Mouse (Mus musculus): Measurements from ENCODE around the gene Dgkq. TPM values are rescaled to one million over a fixed set of nuclear protein-coding genes. Genes with fewer than 3 reads are reported as not detected.
A peak's percentile ranks its signal among the peaks of the same experiment; 100 is the strongest.

Dgkq gene
- polyA plus RNA-seq, 1 experiment from 2014 or later, result 9.6 TPM

DNA sequence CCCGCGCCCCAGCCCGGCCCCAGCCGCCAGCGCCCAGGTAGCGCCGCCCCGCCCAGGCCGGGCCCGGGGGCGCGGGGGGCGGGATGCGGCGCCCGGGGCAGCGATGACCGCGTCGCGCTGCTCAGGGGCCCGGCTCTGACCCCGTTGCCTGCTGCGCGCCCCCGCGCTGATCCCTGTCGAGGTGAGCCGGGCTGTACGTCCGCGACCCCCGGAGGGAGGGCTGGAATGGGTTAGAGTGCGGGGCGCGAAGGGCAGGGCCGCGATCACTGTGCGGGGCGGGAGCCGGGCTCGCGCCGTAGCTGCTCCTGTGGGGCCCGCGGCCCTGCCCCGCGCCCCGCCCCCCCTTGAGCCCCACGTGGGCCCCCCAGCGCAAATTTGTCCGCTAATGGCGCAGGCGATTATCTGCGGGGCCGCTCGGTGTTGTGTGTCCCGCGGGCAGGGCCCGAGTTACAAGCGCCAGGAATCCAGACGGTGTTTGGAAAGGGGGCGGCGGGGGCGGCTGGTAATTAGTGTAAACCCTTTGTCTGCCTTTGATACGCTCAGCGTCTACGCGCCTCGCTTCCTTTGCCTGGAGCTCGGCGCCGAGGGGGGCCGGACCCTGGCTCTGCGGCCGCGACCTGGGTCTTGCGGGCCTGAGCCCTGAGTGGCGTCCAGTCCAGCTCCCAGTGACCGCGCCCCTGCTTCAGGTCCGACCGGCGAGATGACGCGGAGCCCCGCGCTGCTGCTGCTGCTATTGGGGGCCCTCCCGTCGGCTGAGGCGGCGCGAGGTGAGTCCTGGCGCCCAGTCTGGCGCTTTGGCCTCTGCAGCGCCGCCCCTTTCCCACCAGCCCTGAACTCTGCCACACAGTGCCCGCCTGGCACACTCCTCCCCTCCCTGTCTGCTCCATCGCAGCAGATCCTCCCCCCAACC lies 25.1 kb upstream of the Dgkq start:
- peaks cover 18% of the 10 kb centered on the region for H3K4me1 ChIP-seq (ENCODE audit: control insufficient read depth, insufficient read depth, low read length)
- peak overlapping the region; percentile 79 for H3K9ac ChIP-seq (ENCODE audit: low read depth, low read length)
- H3K4me2 ChIP-seq (ENCODE audit: low read depth, low read length), result peak overlapping the region; percentile 76
- peak overlapping the region; percentile 79 for H3K4me3 ChIP-seq (ENCODE audit: low read depth, low read length)
- DNase-seq (ENCODE audit: low spot score) (peak; percentile 55), ATAC-seq (ENCODE audit: low read depth) (peak; percentile 59)
- 0% methylated on average over 17 of the region's 99 CpGs for WGBS
- no peaks in the 10 kb centered on the region for H3K9me3 ChIP-seq (ENCODE audit: control insufficient read depth, low read length)
- no peaks in the 10 kb centered on the region; the same call in 1 of the 2 replicates for H3K27me3 ChIP-seq (replicated peaks; ENCODE audit: control insufficient read depth, insufficient read depth, low read length)
- no peaks in the 10 kb centered on the region for H3K36me3 ChIP-seq (ENCODE audit: control insufficient read depth, insufficient read depth, low read length)
- peak overlapping the region; percentile 67 for H3K27ac ChIP-seq (replicated peaks; ENCODE audit: low read depth, low read length)

DNA sequence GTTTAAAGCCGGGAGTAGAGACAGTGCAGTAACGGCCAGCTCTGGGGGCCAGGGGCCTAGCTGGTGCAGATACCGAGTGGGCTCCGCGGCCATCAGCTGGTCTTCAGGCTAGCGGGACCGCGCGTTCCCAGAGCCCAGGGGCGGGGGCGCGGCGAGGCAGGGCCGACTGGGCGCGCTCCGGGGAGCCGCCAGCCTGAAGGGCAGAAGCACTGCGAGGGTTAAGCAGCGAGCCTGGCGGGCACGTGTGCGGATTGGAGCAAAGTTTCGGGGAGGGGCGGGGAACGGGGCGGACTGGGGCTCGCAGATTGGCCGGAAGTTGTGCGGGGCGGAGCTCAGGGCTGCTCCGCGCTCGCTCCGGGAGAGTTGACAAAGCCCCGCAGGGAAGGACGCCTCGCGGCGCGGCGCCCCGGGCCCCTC lies 24.4 kb upstream of the Dgkq start:
- Histone ChIP-seq H3K9ac (ENCODE audit: low read depth, low read length) (peak overlapping the region; percentile 79), H3K4me3 (ENCODE audit: low read depth, low read length) (peak overlapping the region; percentile 79), H3K4me2 (ENCODE audit: low read depth, low read length) (peak overlapping the region; percentile 76), H3K4me1 (ENCODE audit: control insufficient read depth, insufficient read depth, low read length) (peaks cover 16% of the 10 kb centered on the region), H3K9me3 (ENCODE audit: control insufficient read depth, low read length) (no peaks in the 10 kb centered on the region), H3K36me3 (ENCODE audit: control insufficient read depth, insufficient read depth, low read length) (no peaks in the 10 kb centered on the region), H3K27me3 (replicated peaks; ENCODE audit: control insufficient read depth, insufficient read depth, low read length) (no peaks in the 10 kb centered on the region; the same call in 1 of the 2 replicates), H3K27ac (replicated peaks; ENCODE audit: low read depth, low read length) (peak overlapping the region; percentile 67)
- peak; percentile 97 for ATAC-seq (ENCODE audit: low read depth)
- 0% methylated on average over 8 of the region's 43 CpGs for WGBS
- DNase-seq (ENCODE audit: low spot score), result peak; percentile 97

DNA sequence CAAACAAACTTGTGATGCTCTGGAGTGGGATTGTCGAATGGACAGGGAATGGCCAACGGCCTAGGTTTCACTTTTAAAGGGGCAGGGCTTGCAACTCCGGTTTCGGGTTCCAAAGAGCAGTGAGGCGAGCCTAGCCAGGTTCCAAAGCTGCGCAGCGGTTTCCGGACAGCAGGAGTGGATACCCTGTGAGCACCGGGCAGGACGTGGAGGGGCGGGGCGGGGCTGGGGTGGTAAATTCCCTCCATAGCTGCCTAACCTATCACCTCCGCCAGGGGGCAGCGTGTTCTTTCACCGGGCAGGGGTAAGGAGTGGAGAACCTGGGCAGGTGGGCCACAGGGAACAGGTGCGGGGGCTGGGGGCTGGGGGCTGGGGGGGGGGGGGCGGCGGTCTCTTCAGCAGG lies 22.8 kb upstream of the Dgkq start, which contains the start of gene Fgfrl1:
Gene Fgfrl1 (plus strand): TSS at position 112 of the 400 bp plus-strand sequence.
- Histone ChIP-seq H3K4me3 (ENCODE audit: low read depth, low read length) (peak within 1 kb of the TSS; percentile 79), H3K4me1 (ENCODE audit: control insufficient read depth, insufficient read depth, low read length) (peaks cover 11% of the 10 kb centered on the region), H3K27ac (replicated peaks; ENCODE audit: low read depth, low read length) (no peak within 1 kb of the TSS), H3K27me3 (replicated peaks; ENCODE audit: control insufficient read depth, insufficient read depth, low read length) (no peaks in the 10 kb centered on the region; the same call in 1 of the 2 replicates), H3K4me2 (ENCODE audit: low read depth, low read length) (peak within 1 kb of the TSS; percentile 76), H3K9me3 (ENCODE audit: control insufficient read depth, low read length) (no peaks in the 10 kb centered on the region), H3K36me3 (ENCODE audit: control insufficient read depth, insufficient read depth, low read length) (no peaks in the 10 kb centered on the region), H3K9ac (ENCODE audit: low read depth, low read length) (peak within 1 kb of the TSS; percentile 61)
- ATAC-seq (ENCODE audit: low read depth) (peak; percentile 9; the same call in 1 of the 2 replicates), DNase-seq (ENCODE audit: low spot score) (peak; percentile 55)
- under 1% methylated on average over 12 of the region's 18 CpGs for WGBS

- H3K4me2 ChIP-seq (ENCODE audit: low read depth, low read length), result no peak overlapping the region
- H3K9me3 ChIP-seq (ENCODE audit: control insufficient read depth, low read length), result no peaks in the 10 kb centered on the region
- no peaks in the 10 kb centered on the region; the same call in 1 of the 2 replicates for H3K27me3 ChIP-seq (replicated peaks; ENCODE audit: control insufficient read depth, insufficient read depth, low read length)
- no peak overlapping the region for H3K9ac ChIP-seq (ENCODE audit: low read depth, low read length)
- ATAC-seq (ENCODE audit: low read depth), result no peak
- no peak overlapping the region for H3K4me3 ChIP-seq (ENCODE audit: low read depth, low read length)
- H3K27ac ChIP-seq (replicated peaks; ENCODE audit: low read depth, low read length), result no peak overlapping the region
- WGBS, result 66% methylated on average over 4 of the region's 4 CpGs
- no peaks in the 10 kb centered on the region for H3K36me3 ChIP-seq (ENCODE audit: control insufficient read depth, insufficient read depth, low read length)
- no peak for DNase-seq (ENCODE audit: low spot score)
- peaks cover 5% of the 10 kb centered on the region; the same call in 1 of the 2 replicates for H3K4me1 ChIP-seq (ENCODE audit: control insufficient read depth, insufficient read depth, low read length)
Measured at GRCm38 (mm10) chr5:108691152-108691551, 21.7 kb upstream of the Dgkq start.

- no peak overlapping the region for H3K4me3 ChIP-seq (ENCODE audit: low read depth, low read length)
- no peak overlapping the region for H3K4me2 ChIP-seq (ENCODE audit: low read depth, low read length)
- H3K36me3 ChIP-seq (ENCODE audit: control insufficient read depth, insufficient read depth, low read length), result peaks cover 6% of the 10 kb centered on the region; the same call in 1 of the 2 replicates
- DNase-seq (ENCODE audit: low spot score) (no peak), ATAC-seq (ENCODE audit: low read depth) (no peak)
- WGBS, result 71% methylated on average over 5 of the region's 5 CpGs
- H3K9me3 ChIP-seq (ENCODE audit: control insufficient read depth, low read length), result no peaks in the 10 kb centered on the region
- H3K9ac ChIP-seq (ENCODE audit: low read depth, low read length), result no peak overlapping the region
- H3K4me1 ChIP-seq (ENCODE audit: control insufficient read depth, insufficient read depth, low read length), result peaks cover 5% of the 10 kb centered on the region; the same call in 1 of the 2 replicates
- no peaks in the 10 kb centered on the region; the same call in 1 of the 2 replicates for H3K27me3 ChIP-seq (replicated peaks; ENCODE audit: control insufficient read depth, insufficient read depth, low read length)
- H3K27ac ChIP-seq (replicated peaks; ENCODE audit: low read depth, low read length), result no peak overlapping the region
Measured at GRCm38 (mm10) chr5:108689091-108689490, 19.6 kb upstream of the Dgkq start.

DNA sequence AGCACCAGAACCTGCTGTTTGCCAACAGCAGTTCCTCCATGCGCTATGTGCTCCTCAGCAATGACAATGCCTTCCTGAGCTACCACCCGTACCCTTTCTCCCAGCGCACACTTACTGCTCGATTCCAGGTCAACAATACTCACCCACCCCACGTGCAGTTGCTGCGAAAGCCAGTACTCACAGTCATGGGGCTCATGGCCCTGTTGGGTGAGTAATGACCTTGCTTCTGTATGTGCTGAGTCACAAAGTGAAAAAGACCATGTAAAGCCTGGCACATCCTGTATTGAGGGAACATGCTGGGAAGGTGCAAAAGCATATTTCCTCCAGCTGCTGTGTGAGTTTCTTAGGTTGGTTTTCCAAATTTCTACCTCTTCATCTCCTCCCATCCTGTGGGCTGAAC lies 11.4 kb upstream of the Dgkq start:
- no peaks in the 10 kb centered on the region for H3K9me3 ChIP-seq (ENCODE audit: control insufficient read depth, low read length)
- H3K9ac ChIP-seq (ENCODE audit: low read depth, low read length), result no peak overlapping the region
- WGBS, result 98% methylated on average over 6 of the region's 6 CpGs
- no peak overlapping the region for H3K4me3 ChIP-seq (ENCODE audit: low read depth, low read length)
- DNase-seq (ENCODE audit: low spot score) (no peak), ATAC-seq (ENCODE audit: low read depth) (no peak)
- H3K36me3 ChIP-seq (ENCODE audit: control insufficient read depth, insufficient read depth, low read length), result peaks cover 9% of the 10 kb centered on the region; the same call in 1 of the 2 replicates
- 0 out of 2 replicates have a peak, but pooled peaks cover 6% of the 10 kb centered on the region for H3K4me1 ChIP-seq (ENCODE audit: control insufficient read depth, insufficient read depth, low read length)
- no peak overlapping the region for H3K4me2 ChIP-seq (ENCODE audit: low read depth, low read length)
- H3K27me3 ChIP-seq (replicated peaks; ENCODE audit: control insufficient read depth, insufficient read depth, low read length), result no peaks in the 10 kb centered on the region
- H3K27ac ChIP-seq (replicated peaks; ENCODE audit: low read depth, low read length), result no peak overlapping the region

GRCm38 (mm10) chr5:108679909-108680308 lies 10.4 kb upstream of the Dgkq start:
- Histone ChIP-seq H3K4me2 (ENCODE audit: low read depth, low read length) (no peak overlapping the region), H3K4me3 (ENCODE audit: low read depth, low read length) (no peak overlapping the region), H3K36me3 (ENCODE audit: control insufficient read depth, insufficient read depth, low read length) (0 out of 2 replicates have a peak, but pooled peaks cover 4% of the 10 kb centered on the region), H3K9ac (ENCODE audit: low read depth, low read length) (no peak overlapping the region), H3K4me1 (ENCODE audit: control insufficient read depth, insufficient read depth, low read length) (0 out of 2 replicates have a peak, but pooled peaks cover 6% of the 10 kb centered on the region), H3K27ac (replicated peaks; ENCODE audit: low read depth, low read length) (no peak overlapping the region), H3K27me3 (replicated peaks; ENCODE audit: control insufficient read depth, insufficient read depth, low read length) (no peaks in the 10 kb centered on the region), H3K9me3 (ENCODE audit: control insufficient read depth, low read length) (no peaks in the 10 kb centered on the region)
- ATAC-seq (ENCODE audit: low read depth) (no peak), DNase-seq (ENCODE audit: low spot score) (no peak)
- WGBS, result 54% methylated on average over 3 of the region's 3 CpGs

DNA sequence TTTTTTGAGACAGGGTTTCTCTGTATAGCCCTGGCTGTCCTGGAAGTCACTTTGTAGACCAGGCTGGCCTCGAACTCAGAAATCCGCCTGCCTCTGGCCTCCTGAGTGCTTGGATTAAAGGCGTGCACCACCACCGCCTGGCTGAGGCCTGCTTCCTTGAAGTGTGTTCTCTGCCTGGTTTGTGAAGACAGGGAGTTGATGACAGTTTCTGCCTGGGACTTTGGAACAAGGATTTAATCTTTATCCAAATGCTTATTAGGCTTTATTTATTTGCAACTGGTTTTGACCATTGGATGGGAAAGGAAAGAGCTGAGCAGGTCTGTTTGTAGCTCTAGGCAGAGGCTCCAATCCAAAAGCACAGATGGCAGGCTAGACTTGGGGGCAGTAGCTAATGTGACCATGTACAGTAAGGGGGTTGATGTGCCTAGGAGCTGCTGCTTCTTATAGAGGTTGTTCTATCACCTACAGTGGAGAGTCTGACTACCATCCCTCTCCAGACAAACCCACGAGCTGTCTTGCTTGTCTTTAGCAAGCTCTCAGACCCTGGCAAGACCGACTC lies 8.9 kb upstream of the Dgkq start:
- no peaks in the 10 kb centered on the region for H3K27me3 ChIP-seq (replicated peaks; ENCODE audit: control insufficient read depth, insufficient read depth, low read length)
- H3K36me3 ChIP-seq (ENCODE audit: control insufficient read depth, insufficient read depth, low read length), result 0 out of 2 replicates have a peak, but pooled peaks cover 3% of the 10 kb centered on the region
- H3K9ac ChIP-seq (ENCODE audit: low read depth, low read length), result no peak overlapping the region
- 84% methylated on average over 6 of the region's 6 CpGs for WGBS
- no peak overlapping the region for H3K4me3 ChIP-seq (ENCODE audit: low read depth, low read length)
- no peak overlapping the region for H3K27ac ChIP-seq (replicated peaks; ENCODE audit: low read depth, low read length)
- ATAC-seq (ENCODE audit: low read depth), result no peak
- no peaks in the 10 kb centered on the region for H3K9me3 ChIP-seq (ENCODE audit: control insufficient read depth, low read length)
- no peak for DNase-seq (ENCODE audit: low spot score)
- peak overlapping the region; percentile 64; the same call in 1 of the 2 replicates for H3K4me2 ChIP-seq (ENCODE audit: low read depth, low read length)
- 0 out of 2 replicates have a peak, but pooled peaks cover 6% of the 10 kb centered on the region for H3K4me1 ChIP-seq (ENCODE audit: control insufficient read depth, insufficient read depth, low read length)
